Mouse (Mus musculus) MEL (cell line): ENCODE measurements around the gene Olfm4. TPM values are rescaled to one million over a fixed set of nuclear protein-coding genes. Genes with fewer than 3 reads are reported as not detected.

Experiments
- DNase-seq: peaks from one replicate; pipeline ENCODE4 v3.0.0; 2011; ENCODE audit warnings: low read depth, low spot score
- H3K27ac ChIP-seq: 2 replicates; pipeline ENCODE4 v1.5.1; 2012; ENCODE audit warnings: low read depth, mild to moderate bottlenecking, control low read depth, low read length, moderate library complexity; ENCODE audit not compliant: control insufficient read depth
- H3K27me3 ChIP-seq, 2 experiments: fragments of 150-350 bp in 1 of 2; sonication (generic) in 1 of 2; 2 replicates each; pipeline ENCODE4 v1.6.1; 2012; ENCODE audit warnings: low read length in 2 of 2, mild to moderate bottlenecking in 2 of 2, improper control_type of control experiment in 1 of 2, moderate library complexity in 1 of 2; ENCODE audit not compliant: insufficient read depth in 2 of 2, control insufficient read depth in 1 of 2
- H3K36me3 ChIP-seq, 2 experiments: 2 replicates each; pipeline ENCODE4 v1.6.1; 2012 to 2014; ENCODE audit warnings: low read length in 2 of 2, improper control_type of control experiment in 1 of 2, inconsistent platforms in 1 of 2, mild to moderate bottlenecking in 1 of 2; ENCODE audit not compliant: insufficient read depth in 2 of 2, control insufficient read depth in 1 of 2
- H3K4me1 ChIP-seq, 2 experiments: fragments of 150-350 bp in 1 of 2; sonication (generic) in 1 of 2; 2 replicates each; pipeline ENCODE4 v1.6.1; 2012; ENCODE audit warnings: low read length in 2 of 2, improper control_type of control experiment in 1 of 2, mild to moderate bottlenecking in 1 of 2; ENCODE audit not compliant: insufficient read depth in 2 of 2, control insufficient read depth in 1 of 2
- H3K4me3 ChIP-seq, 2 experiments: fragments of 150-350 bp in 1 of 2; sonication (generic) in 1 of 2; 2 replicates each; pipeline ENCODE4 v1.5.1; 2012; ENCODE audit warnings: low read depth in 2 of 2, low read length in 2 of 2, mild to moderate bottlenecking in 2 of 2, moderate library complexity in 2 of 2, control low read depth in 1 of 2, improper control_type of control experiment in 1 of 2; ENCODE audit not compliant: control insufficient read depth in 1 of 2, insufficient read depth in 1 of 2
- H3K79me2 ChIP-seq: 2 replicates; pipeline ENCODE4 v1.6.1; 2012; ENCODE audit warnings: mild to moderate bottlenecking, low read length, moderate library complexity; ENCODE audit not compliant: control insufficient read depth, poor library complexity, insufficient read depth
- H3K9ac ChIP-seq: 2 replicates; pipeline ENCODE4 v1.6.1; 2012; ENCODE audit warnings: low read depth, mild to moderate bottlenecking, control low read depth, low read length, moderate library complexity; ENCODE audit not compliant: control insufficient read depth, poor library complexity, severe bottlenecking
- H3K9me3 ChIP-seq: fragments of 150-350 bp; sonication (generic); replicated peaks from 2 replicates; pipeline ENCODE4 v1.6.1; 2012; ENCODE audit warnings: mild to moderate bottlenecking, low read length, improper control_type of control experiment, moderate library complexity; ENCODE audit not compliant: insufficient read depth
- CHD1 ChIP-seq: IDR thresholded peaks from 2 replicates; pipeline ENCODE4 v1.6.1; 2012; ENCODE audit warnings: low read depth, mild to moderate bottlenecking, inconsistent platforms, low read length, improper control_type of control experiment
- E2F4 ChIP-seq: IDR thresholded peaks from 2 replicates; pipeline ENCODE4 v1.6.1; 2011; ENCODE audit warnings: low read depth, low read length, improper control_type of control experiment, borderline replicate concordance
- ELF1 ChIP-seq: IDR thresholded peaks from 2 replicates; pipeline ENCODE4 v1.6.1; 2014; ENCODE audit warnings: low read depth, mild to moderate bottlenecking, inconsistent platforms, low read length, improper control_type of control experiment, moderate library complexity
- GABPA ChIP-seq: IDR thresholded peaks from 2 replicates; pipeline ENCODE4 v1.6.1; 2012; ENCODE audit warnings: low read depth, mild to moderate bottlenecking, inconsistent platforms, low read length, improper control_type of control experiment, moderate library complexity
- GATA1 ChIP-seq: IDR thresholded peaks from 2 replicates; pipeline ENCODE4 v1.6.1; 2011; ENCODE audit warnings: low read depth, low read length, improper control_type of control experiment
- KAT2A ChIP-seq: conservative IDR thresholded peaks from 2 replicates; pipeline ENCODE4 v1.6.1; 2012; ENCODE audit warnings: low read depth, low read length, improper control_type of control experiment, inconsistent platforms
- MAFK ChIP-seq: IDR thresholded peaks from 2 replicates; pipeline ENCODE4 v1.6.1; 2011; ENCODE audit warnings: low read depth, mild to moderate bottlenecking, low read length, improper control_type of control experiment, borderline replicate concordance
- MAX ChIP-seq: IDR thresholded peaks from 2 replicates; pipeline ENCODE4 v1.6.1; 2011; ENCODE audit warnings: low read length, improper control_type of control experiment
- MEF2A ChIP-seq: IDR thresholded peaks from 2 replicates; pipeline ENCODE4 v1.6.1; 2014; ENCODE audit warnings: low read depth, mild to moderate bottlenecking, inconsistent platforms, low read length, improper control_type of control experiment; ENCODE audit not compliant: poor library complexity, insufficient replicate concordance, severe bottlenecking; ENCODE audit errors: extremely low read depth
- MYC ChIP-seq: IDR thresholded peaks from 2 replicates; pipeline ENCODE4 v1.6.1; 2011; ENCODE audit warnings: low read depth, mild to moderate bottlenecking, low read length, improper control_type of control experiment, moderate library complexity
- NELFE ChIP-seq: IDR thresholded peaks from 2 replicates; pipeline ENCODE4 v1.6.1; 2011; ENCODE audit warnings: low read depth, low read length, improper control_type of control experiment
- POLR2AphosphoS5 ChIP-seq: IDR thresholded peaks from 2 replicates; pipeline ENCODE4 v1.6.1; 2012; ENCODE audit warnings: low read depth, borderline replicate concordance, mild to moderate bottlenecking, inconsistent platforms, low read length, moderate library complexity, mixed read lengths
- RAD21 ChIP-seq: IDR thresholded peaks from 2 replicates; pipeline ENCODE4 v1.6.1; 2011; ENCODE audit warnings: mild to moderate bottlenecking, low read depth, low read length, improper control_type of control experiment
- SIN3A ChIP-seq: IDR thresholded peaks from 2 replicates; pipeline ENCODE4 v1.6.1; 2012; ENCODE audit warnings: low read length, improper control_type of control experiment, inconsistent platforms
- TAL1 ChIP-seq: IDR thresholded peaks from 2 replicates; pipeline ENCODE4 v1.6.1; 2012; ENCODE audit warnings: mild to moderate bottlenecking, inconsistent platforms, low read length, moderate library complexity, mixed read lengths
- TBP ChIP-seq: IDR thresholded peaks from 2 replicates; pipeline ENCODE4 v1.8.0; 2011; ENCODE audit warnings: low read depth, low read length, improper control_type of control experiment
- UBTF ChIP-seq: IDR thresholded peaks from 2 replicates; pipeline ENCODE4 v1.6.1; 2012; ENCODE audit warnings: low read depth, mild to moderate bottlenecking, inconsistent platforms, low read length, improper control_type of control experiment, moderate library complexity, borderline replicate concordance; ENCODE audit not compliant: insufficient read depth
- ZC3H11A ChIP-seq: IDR thresholded peaks from 2 replicates; pipeline ENCODE4 v1.6.1; 2012; ENCODE audit warnings: low read depth, mild to moderate bottlenecking, inconsistent platforms, low read length, improper control_type of control experiment
- ZKSCAN1 ChIP-seq: IDR thresholded peaks from 2 replicates; pipeline ENCODE4 v1.6.1; 2012; ENCODE audit warnings: low read depth, mild to moderate bottlenecking, inconsistent platforms, low read length, improper control_type of control experiment, moderate library complexity
- polyA plus RNA-seq, 2 experiments: library from polyadenylated mRNA; stranded (reverse) in 1 of 2; unstranded in 1 of 2; fragments of >175 nt in 1 of 2; fragments of >200 nt in 1 of 2; gene quantifications; 2 replicates each; pipeline versions ENCODE4 v1.2.1 to v1.2.4; 2012; ENCODE audit warnings: low replicate concordance in 2 of 2, low read depth in 1 of 2; ENCODE audit not compliant: insufficient read length in 2 of 2, insufficient read depth in 1 of 2, missing spikeins in 1 of 2
- total RNA-seq: library from RNA; depleted of rRNA; stranded (reverse); fragments of 300-350 nt; gene quantifications from 2 replicates; pipeline ENCODE4 v1.2.3, GENCODE M21; 2012

Gene Olfm4
- total and polyA plus RNA-seq, 3 experiments = not detected

GRCm38 (mm10) chr14:80010426-80010825 lies 26.5 kb downstream of the Olfm4 start:
- H3K36me3 ChIP-seq = no peaks in the 10 kb centered on the region
- no peak for TF ChIP-seq KAT2A
- no peak for TF ChIP-seq MEF2A
- no peak for TF ChIP-seq GABPA
- no peak for TF ChIP-seq NELFE
- TF ChIP-seq TBP = no peak
- no peak for TF ChIP-seq POLR2AphosphoS5
- TF ChIP-seq CHD1 = no peak
- no peak for TF ChIP-seq ZC3H11A

DNA sequence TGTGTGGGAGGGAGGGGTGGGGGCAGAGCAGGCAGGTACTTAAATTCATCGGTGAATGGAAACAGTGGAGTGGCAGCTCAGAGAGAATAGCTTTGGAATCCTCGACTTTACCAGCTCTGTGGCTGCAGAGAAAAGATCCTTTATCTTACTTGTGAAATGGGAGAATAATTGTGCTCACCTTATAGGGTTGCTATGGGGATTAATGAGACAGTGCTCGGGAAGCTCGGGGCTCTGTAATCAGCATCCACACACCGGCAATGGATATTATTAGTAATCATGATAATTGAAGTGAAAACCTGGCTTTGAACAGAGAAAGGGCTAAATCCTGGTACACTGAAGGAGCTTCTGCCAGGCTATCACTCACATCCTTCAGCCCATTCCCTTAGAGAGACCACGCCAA lies 31.1 kb downstream of the Olfm4 start:
- H3K9ac ChIP-seq = no peak overlapping the region
- no peak for DNase-seq

More at GRCm38 (mm10) chr14:80010426-80010825, 26.5 kb downstream of the Olfm4 start:
- H3K9ac ChIP-seq = no peak overlapping the region
- H3K9me3 ChIP-seq = no peaks in the 10 kb centered on the region
- DNase-seq = no peak
- H3K27ac ChIP-seq = no peak overlapping the region
- H3K4me1 ChIP-seq = no peaks in the 10 kb centered on the region
- H3K4me3 ChIP-seq = no peak overlapping the region
- H3K27me3 ChIP-seq = no peaks in the 10 kb centered on the region
- no peaks in the 10 kb centered on the region for H3K79me2 ChIP-seq

GRCm38 (mm10) chr14:80016112-80016511 lies 32.2 kb downstream of the Olfm4 start:
- Histone ChIP-seq H3K4me3 (no peak overlapping the region), H3K4me1 (no peaks in the 10 kb centered on the region), H3K27me3 (no peaks in the 10 kb centered on the region), H3K9me3 (no peaks in the 10 kb centered on the region), H3K9ac (no peak overlapping the region), H3K79me2 (no peaks in the 10 kb centered on the region), H3K27ac (no peak overlapping the region), H3K36me3 (no peaks in the 10 kb centered on the region)
- no peak for TF ChIP-seq MYC
- no peak for TF ChIP-seq RAD21
- no peak for TF ChIP-seq SIN3A
- no peak for TF ChIP-seq ELF1
- no peak for TF ChIP-seq MAX
- DNase-seq = no peak

More for the DNA sequence above, 31.1 kb downstream of the Olfm4 start:
- TF ChIP-seq ZKSCAN1 (no peak), E2F4 (no peak), TAL1 (no peak), MAFK (no peak), ELF1 (no peak), UBTF (no peak), GATA1 (no peak)
- H3K79me2 ChIP-seq = no peaks in the 10 kb centered on the region
- no peaks in the 10 kb centered on the region for H3K9me3 ChIP-seq
- H3K27ac ChIP-seq = no peak overlapping the region
- no peaks in the 10 kb centered on the region for H3K36me3 ChIP-seq
- no peaks in the 10 kb centered on the region for H3K27me3 ChIP-seq
- no peak overlapping the region for H3K4me3 ChIP-seq
- no peaks in the 10 kb centered on the region for H3K4me1 ChIP-seq
